Mouse (Mus musculus) urinary bladder, postnatal 36 days (tissue): ENCODE measurements around the gene Dcaf12.

Experiments
- DNase-seq, 2 experiments: peaks; one replicate each; pipeline ENCODE4 v3.0.0; 2022; ENCODE audit warnings: low spot score in 2 of 2, mixed read lengths in 1 of 2

Gene Dcaf12

DNA sequence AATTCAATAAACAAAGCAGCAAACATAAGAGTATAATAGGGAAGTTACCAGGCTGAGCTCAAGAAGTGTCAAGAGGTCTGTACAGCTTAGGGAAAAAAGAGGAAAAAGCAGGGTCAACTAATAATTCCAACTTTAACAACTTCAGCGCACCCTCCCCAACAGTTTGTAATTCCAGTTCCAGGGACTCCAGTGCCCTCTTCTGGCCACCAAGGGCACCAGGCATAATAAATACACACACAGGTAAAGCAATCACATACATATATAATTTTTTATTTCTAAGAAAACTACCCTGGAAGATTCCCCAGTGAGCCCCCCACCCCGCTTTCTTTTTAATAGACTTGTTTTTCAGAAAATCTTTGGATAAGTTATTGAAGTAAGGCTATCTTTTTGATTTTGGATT, 69.3 kb downstream of the Dcaf12 start:
- no peak for DNase-seq
